Mouse (Mus musculus) hindbrain, embryonic 12.5 days (tissue): ENCODE results near the gene Slc27a4. TPM values are rescaled to one million over a fixed set of nuclear protein-coding genes. Genes with fewer than 3 reads are reported as not detected.
A peak's percentile ranks its signal among the peaks of the same experiment; 100 is the strongest.

Experiments used
- ATAC-seq: fragments of 200-750 bp; cut with Nextera tagmentation; 2 replicates; pipeline ENCODE4 v1.8.0; 2017; ENCODE audit warnings: moderate TSS enrichment; ENCODE audit not compliant: low FRiP score
- H3K27ac ChIP-seq: fragments of 300-500 bp; sonication (generic); 2 replicates; pipeline ENCODE4 v1.5.1; 2016; ENCODE audit warnings: mild to moderate bottlenecking
- H3K27me3 ChIP-seq: fragments of 300-500 bp; sonication (generic); 2 replicates; pipeline ENCODE4 v1.6.1; 2016; ENCODE audit warnings: mild to moderate bottlenecking
- H3K36me3 ChIP-seq: fragments of 300-500 bp; sonication (generic); 2 replicates; pipeline ENCODE4 v1.6.1; 2016; ENCODE audit warnings: mild to moderate bottlenecking
- H3K4me1 ChIP-seq: fragments of 300-500 bp; sonication (generic); 2 replicates; pipeline ENCODE4 v1.6.1; 2016
- H3K4me2 ChIP-seq: fragments of 300-500 bp; sonication (generic); replicated peaks from 2 replicates; pipeline ENCODE4 v1.6.1; 2016; ENCODE audit warnings: mild to moderate bottlenecking
- H3K4me3 ChIP-seq: fragments of 300-500 bp; sonication (generic); 2 replicates; pipeline ENCODE4 v1.5.1; 2016; ENCODE audit warnings: mild to moderate bottlenecking
- H3K9ac ChIP-seq: fragments of 300-500 bp; sonication (generic); 2 replicates; pipeline ENCODE4 v1.6.1; 2016; ENCODE audit warnings: mild to moderate bottlenecking, moderate library complexity
- H3K9me3 ChIP-seq: fragments of 300-500 bp; sonication (generic); replicated peaks from 2 replicates; pipeline ENCODE4 v1.6.1; 2016; ENCODE audit warnings: mild to moderate bottlenecking
- WGBS: fragments of 180-500 bp; shearing (Covaris S2); methylation state at CpG from one replicate; pipeline ENCODE4 v1.1.7; 2016; 5-methylcytosine and 5-hydroxymethylcytosine counted together
- polyA plus RNA-seq: library from polyadenylated mRNA; unstranded; fragments of >200 nt; fragmentation: Nextera tagmentation; extraction: Ambion mirVana; gene quantifications from 2 replicates; pipeline ENCODE4 v1.2.1, GENCODE M21; 2016

The Slc27a4 gene
- polyA plus RNA-seq, 1 experiment from 2014 or later = 28.3 TPM

- H3K27me3 ChIP-seq = no peaks in the 10 kb centered on the region
- 1% methylated on average over 45 of the region's 45 CpGs for WGBS
- H3K9ac ChIP-seq = peak within 1 kb of the TSS; percentile 84
- peak; percentile 84 for ATAC-seq
- H3K9me3 ChIP-seq = no peaks in the 10 kb centered on the region
- peak within 1 kb of the TSS; percentile 71 for H3K27ac ChIP-seq
- H3K4me3 ChIP-seq = peak within 1 kb of the TSS; percentile 81
- peaks cover 50% of the 10 kb centered on the region for H3K36me3 ChIP-seq
- peak within 1 kb of the TSS; percentile 67 for H3K4me2 ChIP-seq
- H3K4me1 ChIP-seq = peaks cover 18% of the 10 kb centered on the region
These were observed 14.3 kb upstream of the Slc27a4 start, which contains the start of gene Trub2 for GRCm38 (mm10) chr2:29787937-29788681. TSS of gene Trub2 (minus strand) at chr2:29788502.

GRCm38 (mm10) chr2:29792772-29793487 is 9.5 kb upstream of the Slc27a4 start:
- H3K4me1 ChIP-seq = peaks cover 10% of the 10 kb centered on the region
- no peak overlapping the region for H3K9ac ChIP-seq
- no peak overlapping the region for H3K4me2 ChIP-seq
- H3K27me3 ChIP-seq = no peaks in the 10 kb centered on the region
- H3K36me3 ChIP-seq = peaks cover 53% of the 10 kb centered on the region
- 100% methylated on average over 2 of the region's 2 CpGs for WGBS
- no peaks in the 10 kb centered on the region for H3K9me3 ChIP-seq
- no peak overlapping the region for H3K27ac ChIP-seq
- no peak overlapping the region for H3K4me3 ChIP-seq
- ATAC-seq = no peak

GRCm38 (mm10) chr2:29802827-29803201 is 380 bp downstream of the Slc27a4 start:
- Histone ChIP-seq H3K27me3 (peaks cover 3% of the 10 kb centered on the region; the same call in 1 of the 2 replicates), H3K4me2 (peak overlapping the region; percentile 70), H3K9ac (peak overlapping the region; percentile 93), H3K27ac (peak overlapping the region; percentile 91), H3K4me3 (peak overlapping the region; percentile 85), H3K4me1 (peaks cover 14% of the 10 kb centered on the region), H3K9me3 (no peaks in the 10 kb centered on the region), H3K36me3 (peaks cover 38% of the 10 kb centered on the region)
- no peak for ATAC-seq
- WGBS = 0% methylated on average over 36 of the region's 39 CpGs

GRCm38 (mm10) chr2:29803400-29803831 is 982 bp downstream of the Slc27a4 start:
- H3K4me3 ChIP-seq = peak overlapping the region; percentile 85
- peak overlapping the region; percentile 91 for H3K27ac ChIP-seq
- 25% methylated on average over 6 of the region's 6 CpGs for WGBS
- H3K9me3 ChIP-seq = no peaks in the 10 kb centered on the region
- peaks cover 44% of the 10 kb centered on the region for H3K36me3 ChIP-seq
- H3K4me2 ChIP-seq = peak overlapping the region; percentile 70
- ATAC-seq = no peak
- H3K4me1 ChIP-seq = peaks cover 14% of the 10 kb centered on the region
- H3K27me3 ChIP-seq = peaks cover 3% of the 10 kb centered on the region; the same call in 1 of the 2 replicates
- H3K9ac ChIP-seq = peak overlapping the region; percentile 93

GRCm38 (mm10) chr2:29815678-29816371 is 13.4 kb downstream of the Slc27a4 start:
- no peak overlapping the region for H3K27ac ChIP-seq

GRCm38 (mm10) chr2:29817426-29818232 is 15.2 kb downstream of the Slc27a4 start:
- peaks cover 28% of the 10 kb centered on the region for H3K4me1 ChIP-seq
- no peaks in the 10 kb centered on the region for H3K27me3 ChIP-seq
- H3K4me2 ChIP-seq = peak overlapping the region; percentile 24; the same call in 1 of the 2 replicates
- peak overlapping the region; percentile 64; the same call in 1 of the 2 replicates for H3K27ac ChIP-seq
- peak; percentile 46 for ATAC-seq
- no peak overlapping the region for H3K4me3 ChIP-seq
- 34% methylated on average over 8 of the region's 8 CpGs for WGBS
- peaks cover 42% of the 10 kb centered on the region for H3K36me3 ChIP-seq
- H3K9ac ChIP-seq = no peak overlapping the region
- H3K9me3 ChIP-seq = no peaks in the 10 kb centered on the region

More at GRCm38 (mm10) chr2:29815678-29816371, 13.4 kb downstream of the Slc27a4 start:
- Histone ChIP-seq H3K4me3 (no peak overlapping the region), H3K9me3 (no peaks in the 10 kb centered on the region), H3K9ac (no peak overlapping the region), H3K4me2 (no peak overlapping the region), H3K4me1 (peaks cover 26% of the 10 kb centered on the region), H3K36me3 (peaks cover 60% of the 10 kb centered on the region), H3K27me3 (no peaks in the 10 kb centered on the region)
- WGBS = 83% methylated on average over 11 of the region's 11 CpGs
- no peak for ATAC-seq

- H3K9ac ChIP-seq = no peak overlapping the region
- ATAC-seq = no peak
- H3K4me1 ChIP-seq = peaks cover 28% of the 10 kb centered on the region
- no peaks in the 10 kb centered on the region for H3K27me3 ChIP-seq
- H3K27ac ChIP-seq = peak overlapping the region; percentile 96
- 7% methylated on average over 2 of the region's 2 CpGs for WGBS
- no peaks in the 10 kb centered on the region for H3K9me3 ChIP-seq
- peak overlapping the region; percentile 56 for H3K4me2 ChIP-seq
- H3K4me3 ChIP-seq = no peak overlapping the region
- H3K36me3 ChIP-seq = peaks cover 25% of the 10 kb centered on the region
These were observed 16.9 kb downstream of the Slc27a4 start for GRCm38 (mm10) chr2:29819363-29819762.

GRCm38 (mm10) chr2:29820025-29820817 is 17.8 kb downstream of the Slc27a4 start, which contains the start of gene Urm1:
TSS of gene Urm1 (plus strand) at chr2:29820075.
- peak; percentile 82 for ATAC-seq
- Histone ChIP-seq H3K36me3 (peaks cover 17% of the 10 kb centered on the region), H3K4me2 (peak within 1 kb of the TSS; percentile 56), H3K4me3 (peak within 1 kb of the TSS; percentile 32), H3K27ac (peak within 1 kb of the TSS; percentile 96), H3K9ac (peak within 1 kb of the TSS; percentile 65), H3K27me3 (no peaks in the 10 kb centered on the region), H3K9me3 (no peaks in the 10 kb centered on the region), H3K4me1 (peaks cover 28% of the 10 kb centered on the region)
- WGBS = under 1% methylated on average over 35 of the region's 35 CpGs

- WGBS = 10% methylated on average over 11 of the region's 11 CpGs
- Histone ChIP-seq H3K9me3 (no peaks in the 10 kb centered on the region), H3K36me3 (0 out of 2 replicates have a peak, but pooled peaks cover 3% of the 10 kb centered on the region), H3K27ac (peak overlapping the region; percentile 98), H3K4me1 (peaks cover 13% of the 10 kb centered on the region), H3K4me3 (peak overlapping the region; percentile 92), H3K9ac (peak overlapping the region; percentile 78), H3K4me2 (peak overlapping the region; percentile 53), H3K27me3 (no peaks in the 10 kb centered on the region)
- peak; percentile 58 for ATAC-seq
These were observed 24.0 kb downstream of the Slc27a4 start for GRCm38 (mm10) chr2:29826318-29826925.

GRCm38 (mm10) chr2:29826926-29827708 is 24.7 kb downstream of the Slc27a4 start:
- Histone ChIP-seq H3K4me1 (peaks cover 13% of the 10 kb centered on the region), H3K9me3 (no peaks in the 10 kb centered on the region), H3K36me3 (0 out of 2 replicates have a peak, but pooled peaks cover 3% of the 10 kb centered on the region), H3K9ac (peak overlapping the region; percentile 81), H3K27me3 (no peaks in the 10 kb centered on the region), H3K4me3 (peak overlapping the region; percentile 92), H3K4me2 (peak overlapping the region; percentile 94), H3K27ac (peak overlapping the region; percentile 98)
- under 1% methylated on average over 48 of the region's 48 CpGs for WGBS
- ATAC-seq = peak; percentile 97
